Mouse (Mus musculus): ENCODE results near the gene Gm45021.

Gene Gm45021

GRCm38 (mm10) chr6:48572572-48573061, 16.8 kb upstream of the Gm45021 start, which contains the start of gene Rarres2:
Rarres2 (minus strand) TSS chr6:48572789.
- DNase-seq (ENCODE audit: low read depth, low spot score), result no peak

DNA sequence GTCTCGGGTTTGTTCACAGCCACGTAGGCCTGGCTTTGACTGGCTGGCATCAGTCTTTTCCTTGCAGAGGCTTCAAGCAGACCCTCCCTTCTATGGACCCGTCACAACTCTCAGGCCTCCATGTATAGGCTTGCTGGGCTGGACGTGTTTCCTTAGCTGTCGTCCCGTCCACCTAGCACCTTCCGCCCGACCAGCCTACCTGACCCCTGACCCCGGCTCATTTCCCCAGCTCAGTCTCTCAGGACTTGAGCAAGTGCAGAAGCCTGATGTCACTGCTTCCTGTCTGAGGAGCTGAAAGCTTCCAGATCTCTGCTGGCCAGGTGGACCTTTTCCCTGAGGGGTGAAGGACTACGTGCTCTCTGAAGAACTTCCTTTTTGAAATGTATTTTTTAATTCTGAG, 16.1 kb upstream of the Gm45021 start:
- DNase-seq (ENCODE audit: low read depth, low spot score), result no peak

- no peak for DNase-seq (ENCODE audit: low read depth, low spot score)
Measured at GRCm38 (mm10) chr6:48573981-48574380, 15.4 kb upstream of the Gm45021 start.

DNA sequence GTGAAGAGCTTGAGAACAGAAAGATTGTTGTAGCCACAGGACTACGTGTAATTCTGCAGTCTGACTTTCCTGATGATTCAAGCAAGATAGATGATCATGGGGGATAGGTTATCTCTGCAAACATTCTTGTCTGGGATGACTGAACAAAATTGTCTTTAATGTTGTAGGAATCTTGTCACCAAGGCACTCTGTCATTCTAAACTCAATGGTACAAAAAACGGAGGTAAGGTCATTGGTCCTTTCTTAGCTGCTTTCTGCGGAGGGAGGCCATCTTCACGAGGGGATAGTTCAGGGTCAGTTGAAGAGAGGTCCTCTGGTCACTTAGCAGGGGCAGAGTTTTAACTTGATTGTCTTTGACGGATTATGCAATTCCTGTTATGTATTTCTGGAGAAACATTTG, 10.7 kb upstream of the Gm45021 start:
- no peak for DNase-seq (ENCODE audit: low read depth, low spot score)

DNA sequence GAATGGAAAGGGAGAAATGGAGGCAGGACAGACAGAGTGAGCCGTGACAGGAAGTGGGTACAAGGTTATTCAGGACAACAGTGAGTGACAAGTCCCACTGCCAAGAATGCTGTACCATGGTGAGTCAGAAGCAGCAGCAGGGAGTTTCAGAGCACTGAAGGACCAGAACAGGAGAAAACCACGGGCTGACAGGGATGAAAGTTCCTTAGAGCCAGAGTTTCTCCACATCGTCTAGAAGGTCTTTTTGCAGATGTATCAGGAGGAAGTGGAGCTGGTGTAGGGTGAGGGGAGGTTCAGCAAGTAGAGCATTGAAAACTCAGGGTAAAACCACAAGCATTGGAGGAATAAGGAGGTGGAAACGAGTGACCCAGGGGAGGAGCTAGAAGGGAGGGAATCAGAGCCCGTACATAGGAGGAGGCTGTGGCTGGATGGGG, 10.2 kb upstream of the Gm45021 start:
- peak; percentile 42 for DNase-seq (ENCODE audit: low read depth, low spot score)

DNA sequence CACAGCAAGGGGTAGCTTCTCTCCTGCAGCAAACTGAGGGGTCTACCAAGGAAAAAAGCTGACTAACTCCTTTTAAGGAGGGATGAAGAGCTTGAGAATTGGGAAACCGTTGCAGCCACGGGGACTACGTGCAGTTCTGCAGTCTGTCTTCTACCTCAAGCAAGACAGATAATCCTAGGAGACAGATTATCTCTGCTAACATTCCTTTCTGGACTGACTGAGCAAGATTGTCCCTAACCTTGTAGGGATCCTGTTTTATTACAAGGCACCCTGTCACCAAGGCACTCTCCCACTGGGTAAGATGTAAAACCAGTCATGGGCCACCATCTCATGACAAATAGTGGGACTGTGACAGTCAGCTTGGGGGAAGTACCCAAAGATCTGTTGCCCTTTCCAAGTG, 8.2 kb upstream of the Gm45021 start:
- no peak for DNase-seq (ENCODE audit: low read depth, low spot score)

- DNase-seq (ENCODE audit: low read depth, low spot score), result peak; percentile 55
Measured at GRCm38 (mm10) chr6:48582037-48582436, 7.4 kb upstream of the Gm45021 start.

- DNase-seq (ENCODE audit: low read depth, low spot score), result no peak
Measured at GRCm38 (mm10) chr6:48591221-48591845, 1.9 kb downstream of the Gm45021 start.

DNA sequence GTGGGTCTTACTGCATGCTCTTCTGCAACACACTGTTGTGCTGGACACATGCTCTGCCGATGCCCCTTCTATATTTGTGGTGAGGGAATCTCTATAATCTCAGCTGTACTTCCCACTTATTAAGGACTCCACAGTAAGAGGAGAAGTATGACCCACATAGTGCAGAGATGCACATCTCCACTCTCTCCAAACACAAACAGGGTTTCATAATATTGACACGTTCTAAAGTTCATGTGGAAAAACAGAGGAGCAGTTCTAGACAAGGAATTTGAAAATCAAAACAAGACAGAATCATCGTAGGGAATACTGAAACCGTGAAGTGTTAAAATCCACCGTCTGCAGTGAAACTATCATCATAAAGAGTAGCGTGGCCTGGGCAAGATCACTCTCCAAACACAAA, 2.5 kb downstream of the Gm45021 start:
- DNase-seq (ENCODE audit: low read depth, low spot score), result no peak

- DNase-seq (ENCODE audit: low read depth, low spot score), result peak; percentile 86
Measured at GRCm38 (mm10) chr6:48593158-48594042, 4.0 kb downstream of the Gm45021 start, which contains the start of the genes Repin1 and Gm44965. Repin1 (plus strand) TSS chr6:48593883. Gm44965 (plus strand) TSS chr6:48593941.

DNA sequence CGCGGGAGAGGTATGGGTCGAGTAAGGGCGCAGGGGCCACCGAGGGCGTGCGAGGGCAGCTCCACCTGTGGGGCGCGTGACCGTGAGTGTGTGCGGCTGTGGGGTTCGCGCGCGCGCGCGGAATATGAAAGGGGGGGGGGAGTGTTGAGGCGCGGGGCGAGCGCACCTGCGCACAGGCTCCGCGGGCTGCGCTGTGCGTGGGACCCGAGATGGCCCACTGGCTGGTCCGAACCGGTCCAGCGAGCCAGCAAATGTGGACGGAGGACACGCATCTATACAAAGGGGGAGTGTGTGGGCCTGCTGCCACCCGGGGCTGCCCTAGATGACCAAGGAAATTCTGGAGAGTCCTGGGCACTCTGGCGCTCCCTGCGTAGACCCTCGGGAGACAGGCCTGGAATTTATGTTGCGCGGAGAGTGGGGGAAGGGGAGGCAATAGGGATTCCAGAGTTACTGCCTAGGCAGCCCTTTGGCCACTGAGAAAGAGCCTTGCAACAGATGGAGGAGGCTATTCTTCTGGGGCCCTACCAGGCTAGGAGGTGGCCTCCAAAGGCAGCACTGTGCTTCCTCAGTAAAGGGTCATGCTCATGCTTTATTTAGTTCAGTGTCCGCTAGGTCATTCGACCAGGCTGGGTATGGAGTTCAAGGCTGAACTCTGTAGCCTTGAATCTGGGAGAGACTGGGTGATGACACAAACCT, 4.8 kb downstream of the Gm45021 start:
- no peak for DNase-seq (ENCODE audit: low read depth, low spot score)

DNA sequence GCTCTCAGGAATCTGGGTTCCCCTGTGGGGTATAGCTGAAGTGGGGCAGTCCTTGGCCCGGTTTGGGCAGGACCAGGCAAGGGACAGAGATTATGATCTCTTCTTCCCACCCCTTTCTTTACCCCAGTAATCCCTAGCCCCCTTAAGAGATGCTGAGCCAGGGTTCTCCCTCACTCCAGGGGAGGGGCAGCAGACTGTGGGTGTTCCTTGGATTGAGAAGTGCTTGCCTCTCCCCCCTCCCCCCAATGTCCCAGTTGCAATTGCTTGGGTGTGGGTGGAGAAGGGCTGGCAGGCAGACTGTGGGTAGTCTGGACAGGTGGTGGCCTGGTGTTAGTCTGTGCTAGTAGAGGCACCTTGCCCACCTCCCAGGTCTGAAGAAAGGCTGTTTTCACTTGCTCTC, 5.9 kb downstream of the Gm45021 start:
- DNase-seq (ENCODE audit: low read depth, low spot score), result no peak

- DNase-seq (ENCODE audit: low read depth, low spot score), result no peak
Measured at GRCm38 (mm10) chr6:48596545-48597232, 7.3 kb downstream of the Gm45021 start.

GRCm38 (mm10) chr6:48597233-48597625, 7.8 kb downstream of the Gm45021 start:
- no peak for DNase-seq (ENCODE audit: low read depth, low spot score)

GRCm38 (mm10) chr6:48600594-48600993, 11.2 kb downstream of the Gm45021 start:
- DNase-seq (ENCODE audit: low read depth, low spot score), result no peak

DNA sequence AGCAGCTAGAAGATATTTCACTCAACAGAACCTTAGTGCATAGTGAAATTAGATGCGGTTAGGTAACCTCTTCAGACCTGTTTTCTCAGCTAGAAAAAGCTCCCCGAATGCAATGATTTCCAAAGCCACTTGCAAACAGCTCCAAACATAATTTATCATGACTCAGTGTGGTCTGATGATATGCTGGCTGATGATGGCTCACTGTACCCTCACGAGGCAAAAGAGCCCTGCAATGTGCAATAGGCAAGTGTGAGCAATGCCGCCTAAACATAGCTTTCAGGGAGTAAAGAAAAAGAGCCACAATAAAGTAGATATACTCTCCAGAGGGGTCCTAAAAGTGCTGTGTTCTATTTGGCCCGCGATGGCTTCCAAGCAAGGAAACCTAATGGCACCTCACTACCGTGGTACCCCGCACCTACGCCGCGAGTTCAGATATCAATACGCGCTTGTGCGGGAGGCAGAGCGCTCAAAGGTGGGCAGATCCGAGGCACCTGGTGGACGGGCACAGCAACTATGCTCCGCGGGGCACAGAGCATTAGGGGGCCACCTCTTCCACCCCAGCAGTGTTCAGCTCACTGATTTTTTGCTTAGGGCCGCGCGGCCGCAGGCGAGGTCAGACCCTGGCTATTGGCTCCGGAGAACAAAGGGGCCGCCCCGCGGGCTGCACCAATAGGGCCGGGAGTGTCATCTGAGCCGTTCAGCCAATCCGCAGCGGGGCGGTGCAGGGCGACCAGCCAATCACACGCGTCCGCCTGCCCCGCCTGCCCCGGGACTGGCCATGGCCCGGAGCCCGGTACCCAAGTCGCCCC, 12.1 kb downstream of the Gm45021 start, which contains the start of gene Zfp775:
Zfp775 (plus strand) TSS at position 793 of the 809 bp plus-strand sequence.
- peak; percentile 97 for DNase-seq (ENCODE audit: low read depth, low spot score)

- DNase-seq (ENCODE audit: low read depth, low spot score), result no peak
Measured at GRCm38 (mm10) chr6:48602080-48602741, 12.8 kb downstream of the Gm45021 start.

DNA sequence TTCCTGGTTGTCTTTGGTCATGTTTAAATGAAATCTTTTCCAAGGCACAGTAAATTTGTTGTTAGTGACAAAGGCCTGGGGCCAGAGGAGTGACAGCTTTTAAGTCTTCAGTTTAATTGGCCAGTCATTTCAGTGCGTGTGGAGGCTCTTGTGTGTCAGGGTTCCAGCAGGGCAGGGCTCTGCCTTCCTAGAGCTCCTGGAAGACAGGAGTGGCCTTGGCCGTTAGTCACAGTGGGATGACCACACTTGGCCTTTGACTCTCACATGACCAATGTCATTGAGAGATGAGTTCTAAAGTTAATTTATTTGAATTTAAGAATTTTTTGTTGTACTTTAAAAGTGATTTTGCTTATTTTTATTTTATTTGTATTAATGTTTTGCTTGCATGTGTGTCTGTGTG, 18.7 kb downstream of the Gm45021 start:
- DNase-seq (ENCODE audit: low read depth, low spot score), result no peak

DNA sequence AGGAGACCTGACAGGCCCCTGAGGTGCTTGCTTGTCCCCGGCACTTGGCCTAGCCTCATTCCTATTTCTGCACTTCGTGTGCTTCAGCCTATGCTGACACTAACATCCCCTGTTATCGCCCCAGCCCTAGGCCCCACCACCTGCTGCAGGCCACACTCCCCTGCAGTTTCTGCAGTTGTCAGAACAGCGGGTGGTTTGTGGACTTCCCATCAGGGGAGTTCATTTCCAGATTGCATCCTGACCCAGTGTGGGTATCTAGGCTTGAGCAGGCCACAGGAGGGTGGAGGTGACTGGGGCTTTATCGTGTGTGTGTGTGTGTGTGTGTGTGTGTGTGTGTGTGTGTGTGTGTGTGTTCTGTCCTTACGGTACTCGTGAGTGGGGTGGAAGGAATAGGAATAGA, 20.1 kb downstream of the Gm45021 start:
- DNase-seq (ENCODE audit: low read depth, low spot score), result no peak

GRCm38 (mm10) chr6:48610657-48611056, 21.2 kb downstream of the Gm45021 start:
- no peak for DNase-seq (ENCODE audit: low read depth, low spot score)
